Comparison of ENCODE assay signal across 9 mouse cellular contexts in genomic region chr2:163575248-163575647, GRCm38 (mm10). TPM values are rescaled to one million over a fixed set of nuclear protein-coding genes. Genes with fewer than 3 reads are reported as not detected.
A peak's percentile ranks its signal among the peaks of the same experiment; 100 is the strongest.
DNase-seq lines count a peak whose midpoint lies in the region; ATAC-seq and TF ChIP-seq lines count a peak whose summit lies in the region.
"Had no signal": no experiment of that assay in that cellular context is flagged by ENCODE, and none has a peak within 500 bp of the region (broad histone marks: within the 10 kb centered on the region; RNA-seq: fewer than 3 reads in every experiment).

No protein-coding gene starts in this region.

- peak overlapping the region; percentile 31 for H3K4me2 ChIP-seq in heart, embryonic 15.5 days
- no peak overlapping the region; the same call in 1 of the 2 replicates for H3K4me2 ChIP-seq in heart, embryonic 12.5 days
- 0 out of 2 replicates have a peak overlapping the region, but pooled peaks have one; percentile 5 for H3K4me2 ChIP-seq in kidney, postnatal 0 days (ENCODE audit: low read length)
- no peak overlapping the region for H3K4me2 ChIP-seq in forebrain, postnatal 0 days (ENCODE audit: low read depth)

- H3K9me3 ChIP-seq in heart, embryonic 15.5 days (replicated peaks), result no peaks in the 10 kb centered on the region
- H3K9me3 ChIP-seq in heart, embryonic 12.5 days (replicated peaks), result no peaks in the 10 kb centered on the region
- H3K9me3 ChIP-seq in kidney, postnatal 0 days (replicated peaks; ENCODE audit: low read length), result no peaks in the 10 kb centered on the region
- H3K9me3 ChIP-seq in forebrain, postnatal 0 days (ENCODE audit: low read length), result no peaks in the 10 kb centered on the region

- H3K27me3 ChIP-seq in heart, embryonic 15.5 days, result peaks cover 18% of the 10 kb centered on the region
- peaks cover 46% of the 10 kb centered on the region for H3K27me3 ChIP-seq in heart, embryonic 12.5 days (replicated peaks)
- no peaks in the 10 kb centered on the region for H3K27me3 ChIP-seq in kidney, postnatal 0 days (ENCODE audit: insufficient read depth, low read length)
- no peaks in the 10 kb centered on the region for H3K27me3 ChIP-seq in forebrain, postnatal 0 days (ENCODE audit: insufficient read depth, low read length)

- H3K9ac ChIP-seq in heart, embryonic 15.5 days, result no peak overlapping the region
- H3K9ac ChIP-seq in heart, embryonic 12.5 days, result no peak overlapping the region
- no peak overlapping the region for H3K9ac ChIP-seq in kidney, postnatal 0 days (ENCODE audit: low read depth, low read length)
- H3K9ac ChIP-seq in forebrain, postnatal 0 days, result no peak overlapping the region

- H3K4me3 ChIP-seq in heart, embryonic 15.5 days, result no peak overlapping the region
- no peak overlapping the region for H3K4me3 ChIP-seq in heart, embryonic 12.5 days
- H3K4me3 ChIP-seq in kidney, postnatal 0 days (replicated peaks; ENCODE audit: low read depth, low read length), result no peak overlapping the region
- peak overlapping the region; percentile 5; the same call in 1 of the 2 replicates for H3K4me3 ChIP-seq in macrophage (ENCODE audit: inconsistent target)
- H3K4me3 ChIP-seq in forebrain, postnatal 0 days (ENCODE audit: low read depth, low read length), result no peak overlapping the region

- DNase-seq in kidney, postnatal 0 days (ENCODE audit: low spot score), result peak; percentile 19
- DNase-seq in frontal cortex, postnatal 14 days (ENCODE audit: low spot score in 2 of 2), result no peak
- no peak for DNase-seq in forebrain, postnatal 0 days
- DNase-seq: thymus, adult 18-20 months had no signal

- H3K27ac ChIP-seq in heart, embryonic 15.5 days, result no peak overlapping the region
- no peak overlapping the region for H3K27ac ChIP-seq in heart, embryonic 12.5 days (ENCODE audit: poor library complexity, severe bottlenecking)
- no peak overlapping the region for H3K27ac ChIP-seq in kidney, postnatal 0 days
- no peak overlapping the region for H3K27ac ChIP-seq in macrophage
- H3K27ac ChIP-seq in forebrain, postnatal 0 days (ENCODE audit: low read depth, low read length), result no peak overlapping the region
- H3K27ac ChIP-seq: hindbrain, postnatal 0 days had no signal

- TF ChIP-seq CTCF in kidney, postnatal 0 days (IDR thresholded peaks at IDR 0.05; ENCODE audit: low read depth), result no peak
- TF ChIP-seq CTCF in forebrain, postnatal 0 days (IDR thresholded peaks at IDR 0.05; ENCODE audit: low read depth), result no peak

- WGBS in heart, embryonic 15.5 days, result 41% methylated on average over 11 of the region's 11 CpGs
- WGBS in heart, embryonic 12.5 days, result 41% methylated on average over 11 of the region's 11 CpGs
- WGBS in kidney, postnatal 0 days, result 38% methylated on average over 11 of the region's 11 CpGs
- WGBS in macrophage (ENCODE audit: missing documents), result 28% methylated on average over 11 of the region's 11 CpGs
- 54% methylated on average over 11 of the region's 11 CpGs for WGBS in forebrain, postnatal 0 days

- ATAC-seq in heart, embryonic 15.5 days (replicated peaks; ENCODE audit: insufficient number of reproducible peaks, insufficient read depth, low FRiP score, low read depth), result no peak
- ATAC-seq in heart, embryonic 12.5 days (ENCODE audit: insufficient number of reproducible peaks, low FRiP score), result no peak
- ATAC-seq in common myeloid progenitor, adult 5-6 weeks (replicated peaks; ENCODE audit: low read depth, poor library complexity, severe bottlenecking), result peak; percentile 44
- ATAC-seq in kidney, postnatal 0 days (replicated peaks; ENCODE audit: low FRiP score, low read depth), result no peak
- no peak for ATAC-seq in forebrain, postnatal 0 days
- ATAC-seq: hindbrain, postnatal 0 days had no signal

- H3K79me2 ChIP-seq in macrophage (ENCODE audit: inconsistent target), result no peaks in the 10 kb centered on the region

- H3K36me3 ChIP-seq in heart, embryonic 15.5 days, result no peaks in the 10 kb centered on the region
- no peaks in the 10 kb centered on the region for H3K36me3 ChIP-seq in heart, embryonic 12.5 days
- no peaks in the 10 kb centered on the region for H3K36me3 ChIP-seq in kidney, postnatal 0 days (ENCODE audit: insufficient read depth, low read length)
- no peaks in the 10 kb centered on the region for H3K36me3 ChIP-seq in macrophage (ENCODE audit: inconsistent target)
- H3K36me3 ChIP-seq in forebrain, postnatal 0 days (ENCODE audit: insufficient read depth), result no peaks in the 10 kb centered on the region

- peaks cover 6% of the 10 kb centered on the region for H3K4me1 ChIP-seq in heart, embryonic 15.5 days (replicated peaks)
- no peaks in the 10 kb centered on the region; the same call in 1 of the 2 replicates for H3K4me1 ChIP-seq in heart, embryonic 12.5 days (replicated peaks)
- no peaks in the 10 kb centered on the region for H3K4me1 ChIP-seq in kidney, postnatal 0 days (replicated peaks; ENCODE audit: insufficient read depth, low read length)
- no peaks in the 10 kb centered on the region for H3K4me1 ChIP-seq in forebrain, postnatal 0 days (ENCODE audit: insufficient read depth)

RNA-seq across cellular contexts. Expression of gene Ttpal, which starts 26.9 kb away (rescaled TPM):
- polyA plus RNA-seq in heart, embryonic 15.5 days (2015; fragmentation: Nextera tagmentation; extraction: Ambion mirVana), result 15.2 and 21.2 TPM in 2 replicates
- 26.9 and 27.8 TPM in 2 replicates for polyA plus RNA-seq in heart, embryonic 12.5 days (2016; fragmentation: Nextera tagmentation; extraction: Ambion mirVana)
- total RNA-seq in common myeloid progenitor, adult 5-6 weeks (2017), result 7.7 and 10.6 TPM in 2 replicates
- 18.1 and 19.7 TPM in 2 replicates for polyA plus RNA-seq in kidney, postnatal 0 days (2015; fragmentation: Nextera tagmentation; extraction: Ambion mirVana)
- 100 to 1,000 TPM in 11 of 26 experiments, 10 to 100 TPM in 15; 39.4 to 228 (median 75.4) TPM for total RNA-seq in macrophage (2018; cell fraction: chromatin; rRNA removed)
- total RNA-seq in macrophage (2018; cell fraction: cytosol; rRNA removed), result 10 to 100 TPM; 14.0 to 31.8 (median 18.4) TPM
- total RNA-seq in macrophage (2018; cell fraction: nucleus; rRNA removed), result 100 to 1,000 TPM in 5 of 26 experiments, 10 to 100 TPM in 21; 24.8 to 160 (median 66.0) TPM
- polyA plus RNA-seq in macrophage (2018), result 8.8 to 17.3 TPM (median 13.7 TPM) in 3 replicates
- total RNA-seq in forebrain, postnatal 0 days (2014; rRNA removed), result 80.6 and 89.2 TPM in 2 replicates
- 23.5 and 32.1 TPM in 2 replicates for polyA plus RNA-seq in forebrain, postnatal 0 days (2015; fragmentation: Nextera tagmentation; extraction: Ambion mirVana)

Comparison
In these comparisons a context has a peak if more than half of its experiments do, and no peak if none do; other contexts are left out.
1. H3K4me2 ChIP-seq: peak in heart, embryonic 15.5 days (single experiment) and kidney, postnatal 0 days (single experiment); none in heart, embryonic 12.5 days (single experiment) and forebrain, postnatal 0 days (single experiment).